Mouse (Mus musculus) gonadal fat pad, adult 2 months (tissue): ENCODE results near the gene Inka2. TPM values are rescaled to one million over a fixed set of nuclear protein-coding genes. Genes with fewer than 3 reads are reported as not detected.
A peak's percentile ranks its signal among the peaks of the same experiment; 100 is the strongest.

ENCODE experiments used
- DNase-seq: peaks from one replicate; pipeline ENCODE4 v3.0.0-alpha.2; 2012; ENCODE audit warnings: low read depth
- polyA plus RNA-seq: library from polyadenylated mRNA; depleted of rRNA; stranded (reverse); fragments of >200 nt; gene quantifications from 2 replicates; pipeline ENCODE4 v1.2.3, GENCODE M21; 2012; rRNA removed

Gene Inka2
- polyA plus RNA-seq, result 3.8 and 5.3 TPM in 2 replicates

GRCm38 (mm10) chr3:105704031-105705008, at the start of gene Inka2:
Gene Inka2 (plus strand): TSS chr3:105704599.
- DNase-seq, result no peak

GRCm38 (mm10) chr3:105655031-105655585, 49.3 kb upstream of the Inka2 start:
- DNase-seq, result no peak

GRCm38 (mm10) chr3:105660530-105660929, 43.9 kb upstream of the Inka2 start:
- DNase-seq, result no peak

GRCm38 (mm10) chr3:105663043-105663442, 41.4 kb upstream of the Inka2 start:
- no peak for DNase-seq

GRCm38 (mm10) chr3:105665105-105665765, 39.2 kb upstream of the Inka2 start:
- DNase-seq, result no peak

GRCm38 (mm10) chr3:105666996-105667523, 37.3 kb upstream of the Inka2 start:
- DNase-seq, result no peak

GRCm38 (mm10) chr3:105668161-105668560, 36.2 kb upstream of the Inka2 start:
- DNase-seq, result no peak

GRCm38 (mm10) chr3:105669776-105670175, 34.6 kb upstream of the Inka2 start:
- no peak for DNase-seq

GRCm38 (mm10) chr3:105670801-105671200, 33.6 kb upstream of the Inka2 start:
- DNase-seq, result no peak

GRCm38 (mm10) chr3:105674595-105675218, 29.7 kb upstream of the Inka2 start:
- DNase-seq, result no peak

GRCm38 (mm10) chr3:105675932-105676331, 28.5 kb upstream of the Inka2 start:
- DNase-seq, result no peak

GRCm38 (mm10) chr3:105680346-105680745, 24.1 kb upstream of the Inka2 start:
- no peak for DNase-seq

GRCm38 (mm10) chr3:105686394-105687323, 17.7 kb upstream of the Inka2 start:
- DNase-seq, result no peak

GRCm38 (mm10) chr3:105687324-105688060, 16.9 kb upstream of the Inka2 start, which contains the start of gene Ddx20:
Gene Ddx20 (minus strand): TSS chr3:105687574.
- DNase-seq, result peak; percentile 77

GRCm38 (mm10) chr3:105688536-105688935, 15.9 kb upstream of the Inka2 start:
- no peak for DNase-seq

- no peak for DNase-seq
Measured at GRCm38 (mm10) chr3:105693327-105694080, 10.9 kb upstream of the Inka2 start.

- DNase-seq, result no peak
Measured at GRCm38 (mm10) chr3:105695476-105696386, 8.7 kb upstream of the Inka2 start.
